In genomic region chr3:69597816-69598215, GRCm38 (mm10) we compare ENCODE assay signal across 8 mouse cellular contexts. TPM values are rescaled to one million over a fixed set of nuclear protein-coding genes. Genes with fewer than 3 reads are reported as not detected.
DNase-seq lines count a peak whose midpoint lies in the region; ATAC-seq and TF ChIP-seq lines count a peak whose summit lies in the region.

No protein-coding gene starts in this region.

- peak overlapping the region; percentile 48; the same call in 1 of the 2 replicates for H3K27ac ChIP-seq in embryonic facial prominence, embryonic 15.5 days (replicated peaks)
- no peak overlapping the region for H3K27ac ChIP-seq in intestine, postnatal 0 days (ENCODE audit: low read depth, low read length)
- no peak overlapping the region for H3K27ac ChIP-seq in olfactory bulb, adult 2 months (ENCODE audit: insufficient read depth, low read depth, low read length)

- no peaks in the 10 kb centered on the region; the same call in 1 of the 2 replicates for H3K4me1 ChIP-seq in embryonic facial prominence, embryonic 15.5 days
- no peaks in the 10 kb centered on the region for H3K4me1 ChIP-seq in intestine, postnatal 0 days (replicated peaks; ENCODE audit: control insufficient read depth, insufficient read depth, low read length)
- peaks cover 15% of the 10 kb centered on the region for H3K4me1 ChIP-seq in olfactory bulb, adult 2 months (ENCODE audit: control insufficient read depth, insufficient read depth, low read length)

- peak overlapping the region; percentile 79 for H3K4me2 ChIP-seq in embryonic facial prominence, embryonic 15.5 days (replicated peaks)
- H3K4me2 ChIP-seq in intestine, postnatal 0 days (replicated peaks; ENCODE audit: low read depth): peak overlapping the region; percentile 86

- H3K36me3 ChIP-seq in embryonic facial prominence, embryonic 15.5 days: no peaks in the 10 kb centered on the region
- H3K36me3 ChIP-seq in intestine, postnatal 0 days (ENCODE audit: control insufficient read depth, insufficient read depth): no peaks in the 10 kb centered on the region

- H3K27me3 ChIP-seq in embryonic facial prominence, embryonic 15.5 days: no peaks in the 10 kb centered on the region
- peaks cover 6% of the 10 kb centered on the region; the same call in 1 of the 2 replicates for H3K27me3 ChIP-seq in intestine, postnatal 0 days (replicated peaks; ENCODE audit: control insufficient read depth, insufficient read depth, low read length)

- DNase-seq in left cerebral cortex, postnatal 25 days (ENCODE audit: low spot score in 2 of 2): peak; percentile 17 to 24
- no peak for DNase-seq in left cerebral cortex, adult 11 months (ENCODE audit: low spot score)
- no peak for DNase-seq in adrenal gland, adult 8-10 months
- DNase-seq in cerebellum, postnatal 25 days: no peak
- DNase-seq in adrenal gland, postnatal 14 days: no peak

- TF ChIP-seq POLR2A in olfactory bulb, adult 2 months (IDR thresholded peaks at IDR 0.05; ENCODE audit: insufficient read depth, low read depth, low read length): no peak

- ATAC-seq in embryonic facial prominence, embryonic 15.5 days (ENCODE audit: insufficient number of reproducible peaks, low FRiP score, low TSS enrichment, low read depth): no peak
- ATAC-seq in intestine, postnatal 0 days: no peak

- no peaks in the 10 kb centered on the region for H3K9me3 ChIP-seq in embryonic facial prominence, embryonic 15.5 days (replicated peaks)
- no peaks in the 10 kb centered on the region for H3K9me3 ChIP-seq in intestine, postnatal 0 days (ENCODE audit: control insufficient read depth)

- WGBS in embryonic facial prominence, embryonic 15.5 days: 11% methylated on average over 7 of the region's 7 CpGs
- 44% methylated on average over 7 of the region's 7 CpGs for WGBS in intestine, postnatal 0 days
- WGBS in olfactory bulb, adult 2 months: 10% methylated on average over 7 of the region's 7 CpGs

- intact Hi-C loops in left cerebral cortex, postnatal 25 days (cut with DNase I): loop anchor here (5.0 kb wide), 2 partner anchors 104 to 111 kb away; no protein-coding TSS in a partner anchor

- peak overlapping the region; percentile 67 for H3K4me3 ChIP-seq in embryonic facial prominence, embryonic 15.5 days (replicated peaks)
- peak overlapping the region; percentile 65 for H3K4me3 ChIP-seq in intestine, postnatal 0 days (ENCODE audit: low read depth, low read length)
- H3K4me3 ChIP-seq in olfactory bulb, adult 2 months (ENCODE audit: insufficient read depth, low read depth, low read length): peak overlapping the region; percentile 79

- no peak for TF ChIP-seq CTCF in intestine, postnatal 0 days (IDR thresholded peaks at IDR 0.05; ENCODE audit: low read depth)
- no peak for TF ChIP-seq CTCF in olfactory bulb, adult 2 months (IDR thresholded peaks at IDR 0.05; ENCODE audit: insufficient read depth, low read depth, low read length)

- peak overlapping the region; percentile 74; the same call in 1 of the 2 replicates for H3K9ac ChIP-seq in embryonic facial prominence, embryonic 15.5 days
- H3K9ac ChIP-seq in intestine, postnatal 0 days (ENCODE audit: low read depth, low read length): peak overlapping the region; percentile 72

RNA-seq across cellular contexts. Expression of gene B3galnt1, which starts 0.9 kb away (rescaled TPM):
- 10 to 100 TPM; 55.7 to 61.2 TPM for total RNA-seq in left cerebral cortex, postnatal 25 days (2021)
- polyA plus RNA-seq in embryonic facial prominence, embryonic 15.5 days (2015; fragmentation: Nextera tagmentation; extraction: Ambion mirVana): 35.5 and 36.7 TPM in 2 replicates
- 21.6 and 21.8 TPM in 2 replicates for polyA plus RNA-seq in intestine, postnatal 0 days (2015; fragmentation: Nextera tagmentation; extraction: Ambion mirVana)
- polyA plus RNA-seq in olfactory bulb, adult 2 months (2012; ENCODE audit: insufficient read depth, insufficient read length, low replicate concordance, missing spikeins): not detected in 2 replicates
- 10 to 100 TPM; 14.2 to 20.9 (median 14.5) TPM for total RNA-seq in adrenal gland, adult 8-10 months (2022)
- 13.2 and 16.2 TPM in 2 replicates for total RNA-seq in adrenal gland, postnatal 14 days (2021)

Comparison
In these comparisons a context has a peak if more than half of its experiments do, and no peak if none do; other contexts are left out.
1. DNase-seq: peak in left cerebral cortex, postnatal 25 days (2 of 2); none in left cerebral cortex, adult 11 months (single experiment), adrenal gland, adult 8-10 months (single experiment), cerebellum, postnatal 25 days (0 of 2) and adrenal gland, postnatal 14 days (single experiment).
2. Peak in every context shown above with its lines, with median percentiles within 50 percentile points of each other: H3K4me3 ChIP-seq.